Mouse (Mus musculus) right cerebral cortex, postnatal 36 days (tissue): Measurements from ENCODE around the gene Gpx5.
"Not testable (repeated sequence)": the region's sequence is repeated elsewhere in the genome, so short reads cannot be mapped to it uniquely, and the experiment has no call there.

ENCODE experiments used
- DNase-seq, 2 experiments: peaks; one replicate each; pipeline ENCODE4 v3.0.0; 2022; ENCODE audit warnings: low spot score in 2 of 2, mixed read lengths in 1 of 2

Gene Gpx5

GRCm38 (mm10) chr13:21265736-21266135 lies 26.8 kb downstream of the Gpx5 start:
- no peak for DNase-seq

GRCm38 (mm10) chr13:21264366-21264765 lies 28.2 kb downstream of the Gpx5 start:
- DNase-seq = no peak

GRCm38 (mm10) chr13:21263910-21264309 lies 28.6 kb downstream of the Gpx5 start:
- DNase-seq = no peak

- DNase-seq = no peak
These were observed 29.6 kb downstream of the Gpx5 start for GRCm38 (mm10) chr13:21262787-21263461.

DNA sequence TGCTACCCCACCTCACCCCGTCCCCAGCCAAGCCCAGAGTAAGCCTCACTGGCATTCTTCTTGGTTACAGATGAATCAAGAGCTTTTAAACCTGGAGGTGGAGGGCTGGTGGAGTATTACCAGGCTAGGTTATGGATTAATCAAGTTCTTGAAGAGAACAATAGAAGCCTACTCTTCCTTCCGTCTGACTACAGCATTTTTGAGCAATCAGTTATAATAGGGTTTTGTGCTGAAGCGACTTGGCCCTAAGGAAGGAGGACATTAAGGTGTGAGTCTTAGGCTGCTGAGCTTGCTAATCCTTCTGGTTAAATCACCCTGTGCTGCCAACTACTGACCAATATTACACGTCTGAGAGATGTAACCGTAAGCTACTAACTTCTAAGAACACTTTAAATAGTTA lies 32.2 kb downstream of the Gpx5 start:
- DNase-seq = no peak

DNA sequence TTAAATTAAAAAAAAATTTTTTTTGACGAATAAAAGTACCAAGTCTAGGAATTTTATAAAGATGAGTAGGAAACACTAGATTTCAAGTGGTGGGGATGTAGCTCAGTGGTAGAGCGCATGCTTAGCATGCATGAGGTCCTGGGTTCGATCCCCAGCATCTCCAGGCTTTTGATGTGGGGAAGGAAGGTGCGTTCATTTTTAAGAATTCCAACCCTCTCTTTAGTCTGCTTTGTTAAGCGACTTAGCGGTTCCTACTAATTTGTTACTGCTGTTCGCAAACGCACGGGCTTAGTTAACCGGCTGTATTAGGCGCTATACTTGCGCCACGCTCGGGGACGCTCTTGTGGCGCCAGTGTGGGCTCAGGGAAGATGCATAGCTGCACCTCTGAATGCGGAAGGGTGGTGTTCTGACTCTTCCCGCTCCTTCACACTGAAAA lies 32.8 kb downstream of the Gpx5 start:
- peak in 1 of 2 experiments; percentile 34 for DNase-seq

DNA sequence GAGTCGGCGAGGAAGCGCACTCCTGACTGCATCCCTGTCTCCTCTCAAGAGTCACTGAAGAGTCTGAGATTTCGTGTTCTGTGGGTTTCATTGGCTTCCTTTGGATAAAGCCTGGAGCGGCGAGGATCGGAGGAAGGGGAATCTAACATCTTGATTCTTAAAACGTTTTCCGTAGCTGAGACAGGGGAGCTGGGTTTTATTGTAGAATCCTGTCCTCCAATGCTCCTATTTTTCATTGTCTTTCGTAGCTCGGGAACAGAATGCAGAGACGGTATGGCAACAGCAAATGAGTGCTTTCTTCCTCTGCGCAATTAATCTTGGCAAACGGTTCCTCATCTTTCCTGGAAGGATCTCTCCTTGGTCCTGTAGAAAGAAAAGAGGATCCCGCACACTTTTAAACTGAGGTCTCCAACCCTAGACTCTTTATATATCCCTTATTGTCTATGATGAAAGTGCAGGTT lies 33.3 kb downstream of the Gpx5 start:
- DNase-seq = no peak

GRCm38 (mm10) chr13:21258524-21258923 lies 34.0 kb downstream of the Gpx5 start:
- no peak for DNase-seq

DNA sequence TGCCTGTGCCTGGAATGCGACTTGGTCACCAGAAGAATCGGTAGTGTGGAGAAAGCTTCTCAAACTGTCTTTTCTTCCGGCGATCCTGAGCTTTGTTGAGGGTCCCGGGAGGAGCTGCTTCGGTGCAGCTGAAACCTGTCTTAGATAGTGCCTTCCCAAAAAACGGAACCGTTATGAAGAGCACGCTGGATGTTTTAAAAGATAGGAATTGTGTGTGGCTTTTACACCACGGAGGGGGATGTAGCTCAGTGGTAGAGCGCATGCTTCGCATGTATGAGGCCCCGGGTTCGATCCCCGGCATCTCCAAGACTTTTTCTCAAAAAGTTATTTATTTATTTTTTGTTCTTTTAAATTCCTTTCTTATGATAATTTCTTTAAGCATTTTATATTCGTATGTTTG lies 38.5 kb downstream of the Gpx5 start:
- DNase-seq = peak in 1 of 2 experiments; percentile 23

GRCm38 (mm10) chr13:21253569-21253968 lies 39.0 kb downstream of the Gpx5 start:
- DNase-seq = no peak

- no peak for DNase-seq
These were observed 39.5 kb downstream of the Gpx5 start for GRCm38 (mm10) chr13:21253040-21253439.

DNA sequence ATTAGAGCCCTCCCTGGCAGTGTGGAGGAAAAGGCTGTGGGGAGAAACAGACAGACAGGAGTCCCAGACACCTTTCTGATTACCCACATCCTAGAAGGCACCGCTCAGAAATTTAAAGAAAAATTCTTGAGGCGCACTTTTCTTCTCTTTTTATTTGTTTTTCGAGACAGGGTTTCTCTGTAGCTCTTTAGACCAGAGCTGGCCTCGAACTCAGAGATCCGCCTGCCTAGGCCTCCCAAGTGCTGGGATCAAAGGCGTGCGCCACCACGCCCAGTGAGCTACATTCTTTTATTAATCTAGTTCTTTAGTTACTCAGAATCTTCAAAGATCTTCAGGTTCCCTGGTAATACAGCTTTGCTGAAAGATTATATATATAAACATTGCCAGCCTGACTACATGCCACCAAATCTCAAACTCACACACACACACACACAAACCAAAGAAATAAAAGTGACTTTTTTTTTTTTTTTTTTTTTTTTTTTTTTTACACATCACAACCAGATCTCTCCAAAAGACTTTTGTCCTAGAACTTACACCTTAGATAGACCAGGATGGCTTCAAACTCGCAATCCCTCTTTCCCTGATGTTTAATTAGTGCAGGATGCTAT lies 42.4 kb downstream of the Gpx5 start:
- no peak for DNase-seq

- no peak for DNase-seq
These were observed 43.5 kb downstream of the Gpx5 start for GRCm38 (mm10) chr13:21249022-21249421.

DNA sequence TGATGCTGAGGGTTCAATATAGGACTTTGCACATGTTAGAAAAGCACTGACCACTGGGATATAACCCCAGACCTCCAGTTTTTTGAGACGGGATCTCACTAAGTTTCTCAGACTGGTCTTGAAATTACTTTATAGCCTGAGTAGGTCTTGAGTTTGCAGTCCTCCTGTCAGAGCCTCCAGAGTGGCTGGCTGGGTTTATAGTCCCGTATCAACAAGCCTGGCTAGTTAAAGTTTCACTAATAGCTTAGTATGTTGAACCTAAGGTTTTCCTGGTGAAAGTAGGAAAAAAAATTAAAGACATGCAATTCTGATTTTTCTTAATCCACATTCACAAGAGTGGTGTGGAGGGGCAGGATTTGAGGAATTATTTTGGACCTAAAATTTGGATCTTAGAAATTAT lies 46.3 kb downstream of the Gpx5 start:
- no peak for DNase-seq

DNA sequence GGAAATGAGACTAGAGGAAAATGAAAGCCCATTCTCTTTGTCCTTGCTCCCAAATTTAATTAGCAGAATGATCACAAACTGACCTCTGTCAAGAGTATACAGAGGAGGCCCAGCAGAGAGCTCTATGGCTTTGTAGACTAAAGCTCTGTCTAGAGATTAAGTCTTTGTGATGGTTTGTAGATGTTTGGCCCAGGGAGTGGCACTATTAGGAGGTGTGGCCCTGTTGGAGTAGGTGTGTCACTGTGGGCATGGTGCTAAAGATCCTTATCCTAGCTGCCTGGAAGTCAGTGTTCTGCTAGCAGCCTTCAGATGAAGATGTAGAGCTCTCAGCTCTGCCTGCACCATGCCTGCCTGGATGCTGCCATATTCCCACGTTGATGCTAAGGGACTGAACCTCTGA lies 47.6 kb downstream of the Gpx5 start:
- DNase-seq = not testable (repeated sequence)

- DNase-seq = no peak
These were observed 48.4 kb downstream of the Gpx5 start for GRCm38 (mm10) chr13:21244089-21244488.

DNA sequence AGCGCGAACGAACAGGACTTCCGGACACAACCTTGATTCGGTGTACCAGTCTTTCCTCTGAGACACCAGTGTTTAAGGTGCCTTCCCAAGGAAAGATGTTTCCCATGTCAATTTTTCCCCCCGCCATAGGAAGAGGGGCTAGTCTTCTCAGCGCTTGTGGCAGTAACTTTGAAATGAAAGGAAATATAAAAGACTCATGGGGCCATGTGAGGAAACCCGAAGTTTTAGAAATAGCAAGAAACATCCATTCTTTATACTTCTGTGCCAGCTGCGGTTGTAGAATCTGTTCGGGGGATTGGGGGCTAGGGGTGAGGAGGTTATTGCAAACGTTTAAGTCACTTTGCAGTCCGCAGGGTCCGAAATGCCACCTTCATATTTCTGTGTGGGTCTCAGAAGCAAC lies 49.3 kb downstream of the Gpx5 start:
- no peak for DNase-seq

DNA sequence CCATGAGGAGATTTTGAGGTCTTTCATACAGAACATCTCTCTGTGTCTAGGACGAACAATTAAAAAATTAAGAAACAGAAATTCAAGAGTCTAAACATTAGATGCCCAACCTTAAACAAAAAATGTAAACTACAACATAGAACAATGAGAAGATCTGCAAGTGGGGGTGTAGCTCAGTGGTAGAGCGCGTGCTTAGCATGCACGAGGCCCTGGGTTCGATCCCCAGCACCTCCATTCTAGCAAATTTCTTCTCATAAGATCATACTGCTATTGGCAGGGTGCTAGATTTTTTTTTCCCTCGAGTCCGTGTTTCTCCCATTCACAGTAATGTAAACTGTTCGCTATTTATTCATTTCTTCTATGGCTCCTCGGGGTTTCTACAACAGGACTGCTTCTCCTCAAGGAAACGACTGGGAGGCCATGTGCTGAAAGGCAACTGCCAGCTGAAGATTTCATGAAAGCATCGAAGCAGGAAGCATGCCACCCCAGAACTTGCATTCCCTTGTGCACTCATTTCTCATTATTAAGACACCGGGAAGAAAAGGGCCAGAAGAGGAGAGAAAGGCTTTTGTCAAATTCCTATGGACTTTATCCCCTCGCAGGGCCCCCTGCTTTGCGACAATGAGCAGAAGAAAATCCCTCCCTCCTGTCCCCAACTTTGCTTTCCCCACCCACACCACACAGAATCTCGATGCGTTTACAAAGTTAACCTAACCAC lies 50.0 kb downstream of the Gpx5 start:
- DNase-seq = no peak

DNA sequence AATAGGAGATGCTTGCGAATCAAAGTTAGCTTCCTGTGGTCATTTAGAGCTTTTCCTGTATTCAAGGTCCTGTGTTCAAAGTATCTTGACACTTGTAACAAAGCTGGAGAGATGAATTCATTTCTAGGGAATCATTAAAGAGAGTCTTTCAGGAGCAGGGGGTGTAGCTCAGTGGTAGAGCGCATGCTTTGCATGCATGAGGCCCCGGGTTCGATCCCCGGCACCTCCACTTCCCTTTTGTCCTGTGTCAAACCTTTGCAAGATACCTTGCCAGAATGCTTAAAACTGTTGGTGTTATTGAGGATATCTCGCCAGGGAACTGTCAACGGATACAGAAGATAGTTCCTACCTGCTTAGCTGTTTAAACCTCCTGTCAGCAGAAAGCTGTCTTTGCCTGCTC lies 51.7 kb downstream of the Gpx5 start:
- peak in 1 of 2 experiments; percentile 37 for DNase-seq

DNA sequence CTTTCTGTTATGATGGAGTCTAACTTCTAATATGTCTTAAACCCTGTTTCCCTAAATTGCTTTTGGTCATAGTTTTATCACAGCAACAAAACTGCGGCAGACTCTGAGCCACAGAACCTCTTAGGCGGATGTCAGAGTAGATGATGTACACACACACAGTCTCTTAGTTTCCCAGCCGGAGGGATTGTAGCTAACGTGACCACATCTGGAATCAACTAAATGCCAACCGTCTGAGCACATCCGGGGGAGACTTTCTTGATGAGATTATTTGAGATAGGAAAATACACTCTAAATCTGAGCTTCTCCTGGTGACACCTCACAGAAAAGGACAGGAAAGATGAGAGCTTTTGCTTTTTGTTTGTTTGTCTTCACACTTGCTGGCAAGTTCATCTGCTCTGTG lies 55.4 kb downstream of the Gpx5 start:
- DNase-seq = no peak

GRCm38 (mm10) chr13:21236714-21237113 lies 55.8 kb downstream of the Gpx5 start:
- DNase-seq = no peak
